Mouse (Mus musculus): ENCODE data around the gene Rsrc1. TPM values are rescaled to one million over a fixed set of nuclear protein-coding genes. Genes with fewer than 3 reads are reported as not detected.

Gene Rsrc1
- 10 to 100 TPM; 35.7 to 40.0 TPM for total RNA-seq (2021)
- long read RNA-seq, experiment 1, transcript Rsrc1-203 (10 exons, 3,224 nt) = major isoform, 33 of 63 reads
- long read RNA-seq, experiment 1, partial matches to known transcripts = 1 of 63 reads
- long read RNA-seq, experiment 1, other reads (novel, unspliced or antisense) = 26 of 63 reads
- long read RNA-seq, experiment 2, transcript Rsrc1-203 (10 exons, 3,224 nt) = major isoform, 20 of 39 reads
- long read RNA-seq, experiment 2, partial matches to known transcripts = 1 of 39 reads
- long read RNA-seq, experiment 2, other reads (novel, unspliced or antisense) = 16 of 39 reads

- no peak for DNase-seq (ENCODE audit: low spot score in 2 of 2)
Measured at GRCm38 (mm10) chr3:66981101-66981661, at the start of gene Rsrc1. TSS of gene Rsrc1 (plus strand) at chr3:66981390.

GRCm38 (mm10) chr3:66939675-66940074 lies 41.5 kb upstream of the Rsrc1 start:
- no peak for DNase-seq (ENCODE audit: low spot score in 2 of 2)

- DNase-seq (ENCODE audit: low spot score in 2 of 2) = no peak
Measured at GRCm38 (mm10) chr3:66955126-66955525, 26.1 kb upstream of the Rsrc1 start.

- DNase-seq (ENCODE audit: low spot score in 2 of 2) = no peak
Measured at GRCm38 (mm10) chr3:66959972-66960371, 21.2 kb upstream of the Rsrc1 start.

GRCm38 (mm10) chr3:66964884-66965283 lies 16.3 kb upstream of the Rsrc1 start:
- no peak for DNase-seq (ENCODE audit: low spot score in 2 of 2)

- DNase-seq (ENCODE audit: low spot score in 2 of 2) = no peak
Measured at GRCm38 (mm10) chr3:66967508-66967907, 13.7 kb upstream of the Rsrc1 start.

- DNase-seq (ENCODE audit: low spot score in 2 of 2) = no peak
Measured at GRCm38 (mm10) chr3:66970261-66970660, 10.9 kb upstream of the Rsrc1 start.

- DNase-seq (ENCODE audit: low spot score in 2 of 2) = no peak
Measured at GRCm38 (mm10) chr3:66970661-66971331, 10.4 kb upstream of the Rsrc1 start.

- DNase-seq (ENCODE audit: low spot score in 2 of 2) = no peak
Measured at GRCm38 (mm10) chr3:66972191-66972950, 8.8 kb upstream of the Rsrc1 start.

- DNase-seq (ENCODE audit: low spot score in 2 of 2) = no peak
Measured at GRCm38 (mm10) chr3:66973391-66973943, 7.7 kb upstream of the Rsrc1 start.

GRCm38 (mm10) chr3:66974501-66974900 lies 6.7 kb upstream of the Rsrc1 start:
- no peak for DNase-seq (ENCODE audit: low spot score in 2 of 2)

- DNase-seq (ENCODE audit: low spot score in 2 of 2) = no peak
Measured at GRCm38 (mm10) chr3:66976889-66977615, 4.1 kb upstream of the Rsrc1 start.

GRCm38 (mm10) chr3:66977811-66978456 lies 3.3 kb upstream of the Rsrc1 start:
- no peak for DNase-seq (ENCODE audit: low spot score in 2 of 2)

GRCm38 (mm10) chr3:66978457-66979381 lies 2.5 kb upstream of the Rsrc1 start:
- DNase-seq (ENCODE audit: low spot score in 2 of 2) = no peak

GRCm38 (mm10) chr3:66979491-66979890 lies 1.7 kb upstream of the Rsrc1 start:
- DNase-seq (ENCODE audit: low spot score in 2 of 2) = no peak

- no peak for DNase-seq (ENCODE audit: low spot score in 2 of 2)
Measured at GRCm38 (mm10) chr3:66980111-66980975, 847 bp upstream of the Rsrc1 start.

- no peak for DNase-seq (ENCODE audit: low spot score in 2 of 2)
Measured at GRCm38 (mm10) chr3:66981706-66982105, 516 bp downstream of the Rsrc1 start, which contains the start of gene Shox2. TSS of gene Shox2 (minus strand) at chr3:66981771.

All from left cerebral cortex, adult 18-20 months (tissue).